Mouse (Mus musculus): Measurements from ENCODE around the gene Ccnf. TPM values are rescaled to one million over a fixed set of nuclear protein-coding genes. Genes with fewer than 3 reads are reported as not detected.

Gene Ccnf
- 95.6 and 107 TPM in 2 replicates for polyA plus RNA-seq (2014; fragmentation: Nextera tagmentation; extraction: Ambion mirVana)

DNA sequence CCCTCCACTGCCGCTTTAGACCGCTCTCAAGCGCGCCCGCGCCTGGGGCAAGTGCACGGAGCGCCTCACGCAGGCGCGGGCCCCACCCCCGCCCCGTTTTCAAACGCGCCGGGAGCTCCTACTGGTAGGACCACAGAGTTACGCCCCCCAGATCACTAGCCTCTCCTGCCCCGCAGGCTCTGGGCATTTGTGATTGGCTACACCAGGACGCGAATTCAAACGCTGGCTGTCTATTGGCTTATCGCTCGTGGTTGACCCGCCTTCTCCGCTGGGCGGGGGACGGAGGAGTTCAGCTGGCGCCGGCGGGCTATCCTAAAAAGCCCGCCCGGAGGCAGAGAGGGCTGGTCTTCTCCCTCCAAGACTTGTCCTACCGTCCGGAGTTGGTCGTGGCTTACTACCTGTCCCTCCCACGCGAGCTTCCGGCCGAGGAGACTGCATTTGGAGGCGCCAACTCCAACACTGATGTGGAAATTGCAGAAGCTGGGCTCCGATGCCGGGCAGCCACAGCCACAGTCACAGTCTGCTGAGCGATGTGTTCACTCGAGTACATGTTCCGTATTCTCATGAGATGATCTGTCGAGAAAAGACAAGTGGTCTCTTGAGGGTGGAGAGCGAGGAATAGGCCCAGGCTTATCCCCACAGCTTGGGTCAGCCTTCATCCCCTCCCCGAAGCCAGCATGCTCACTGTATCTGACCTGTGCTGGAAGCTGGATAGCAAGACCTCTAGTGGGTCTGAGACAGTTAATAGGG is at the start of gene Ccnf:
Gene Ccnf, minus strand, starts transcription at position 165 of the 750 bp plus-strand sequence.
- peak within 1 kb of the TSS; percentile 91 for H3K9ac ChIP-seq (ENCODE audit: low read depth, low read length)
- ATAC-seq (replicated peaks; ENCODE audit: low FRiP score) (peak; percentile 100), DNase-seq (ENCODE audit: low spot score) (peak; percentile 95)
- H3K27ac ChIP-seq (ENCODE audit: low read depth, low read length) = peak within 1 kb of the TSS; percentile 89
- peaks cover 22% of the 10 kb centered on the region for H3K36me3 ChIP-seq (ENCODE audit: control insufficient read depth, insufficient read depth, low read length)
- H3K4me2 ChIP-seq = peak within 1 kb of the TSS; percentile 99
- H3K4me3 ChIP-seq (ENCODE audit: low read depth, low read length) = peak within 1 kb of the TSS; percentile 79
- H3K27me3 ChIP-seq (replicated peaks; ENCODE audit: control insufficient read depth, insufficient read depth, low read length) = no peaks in the 10 kb centered on the region
- whole genome bisulfite sequencing = under 1% methylated on average over 48 of the region's 48 CpGs
- no peaks in the 10 kb centered on the region; the same call in 1 of the 2 replicates for H3K9me3 ChIP-seq (ENCODE audit: control insufficient read depth, low read length)
- H3K4me1 ChIP-seq (replicated peaks; ENCODE audit: control insufficient read depth, insufficient read depth, low read length) = peaks cover 12% of the 10 kb centered on the region

DNA sequence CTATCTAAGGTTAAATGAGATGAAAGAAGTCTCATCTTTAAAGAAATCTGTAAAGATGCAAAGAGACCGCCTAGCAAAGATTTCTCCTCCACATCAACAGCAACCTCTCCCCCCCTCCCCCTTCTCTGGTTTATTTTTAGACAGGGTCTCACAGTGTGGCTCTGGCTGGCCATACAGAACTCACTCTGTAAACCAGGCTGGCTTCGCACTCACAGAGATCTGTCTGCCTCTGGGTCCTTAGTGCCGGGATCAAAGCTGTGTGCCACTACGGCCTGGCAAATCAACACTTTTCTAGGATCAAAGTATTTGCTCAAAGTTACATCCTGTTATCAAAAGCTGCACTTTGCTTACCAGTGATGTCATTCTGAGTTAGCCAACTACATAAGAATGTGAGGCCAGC is 49.4 kb upstream of the Ccnf start:
- Histone ChIP-seq H3K4me2 (no peak overlapping the region), H3K4me1 (replicated peaks; ENCODE audit: control insufficient read depth, insufficient read depth, low read length) (no peaks in the 10 kb centered on the region), H3K9ac (ENCODE audit: low read depth, low read length) (no peak overlapping the region), H3K9me3 (ENCODE audit: control insufficient read depth, low read length) (no peaks in the 10 kb centered on the region), H3K27me3 (replicated peaks; ENCODE audit: control insufficient read depth, insufficient read depth, low read length) (no peaks in the 10 kb centered on the region), H3K36me3 (ENCODE audit: control insufficient read depth, insufficient read depth, low read length) (no peaks in the 10 kb centered on the region), H3K27ac (ENCODE audit: low read depth, low read length) (no peak overlapping the region), H3K4me3 (ENCODE audit: low read depth, low read length) (no peak overlapping the region)
- 64% methylated on average over 4 of the region's 4 CpGs for WGBS
- DNase-seq (ENCODE audit: low spot score) (no peak), ATAC-seq (replicated peaks; ENCODE audit: low FRiP score) (no peak)

DNA sequence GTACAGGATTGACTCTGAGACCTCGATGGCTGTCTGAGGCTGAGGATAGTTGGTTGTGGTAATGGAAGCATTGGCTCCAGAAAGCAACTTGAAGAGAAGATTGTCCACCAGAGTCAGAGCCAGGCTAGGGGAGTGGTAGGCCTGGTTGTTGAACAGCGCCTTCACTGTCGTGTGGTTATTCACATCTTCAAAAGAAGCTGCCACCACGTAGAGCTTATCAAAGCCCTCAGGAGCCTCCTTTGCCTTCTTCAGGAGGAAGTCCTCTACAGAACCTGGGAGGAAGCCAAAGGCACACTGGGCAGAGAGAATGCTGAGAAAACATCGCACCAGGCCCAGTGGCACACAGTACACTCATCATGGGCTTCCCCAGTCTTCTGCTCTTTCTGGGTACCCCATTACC is 38.1 kb upstream of the Ccnf start:
- H3K4me1 ChIP-seq (replicated peaks; ENCODE audit: control insufficient read depth, insufficient read depth, low read length) = no peaks in the 10 kb centered on the region
- no peak overlapping the region for H3K9ac ChIP-seq (ENCODE audit: low read depth, low read length)
- H3K27me3 ChIP-seq (replicated peaks; ENCODE audit: control insufficient read depth, insufficient read depth, low read length) = no peaks in the 10 kb centered on the region
- H3K27ac ChIP-seq (ENCODE audit: low read depth, low read length) = no peak overlapping the region
- ATAC-seq (replicated peaks; ENCODE audit: low FRiP score) (no peak), DNase-seq (ENCODE audit: low spot score) (no peak)
- no peaks in the 10 kb centered on the region for H3K9me3 ChIP-seq (ENCODE audit: control insufficient read depth, low read length)
- 63% methylated on average over 5 of the region's 5 CpGs for WGBS
- no peak overlapping the region for H3K4me3 ChIP-seq (ENCODE audit: low read depth, low read length)
- no peaks in the 10 kb centered on the region for H3K36me3 ChIP-seq (ENCODE audit: control insufficient read depth, insufficient read depth, low read length)
- H3K4me2 ChIP-seq = no peak overlapping the region

DNA sequence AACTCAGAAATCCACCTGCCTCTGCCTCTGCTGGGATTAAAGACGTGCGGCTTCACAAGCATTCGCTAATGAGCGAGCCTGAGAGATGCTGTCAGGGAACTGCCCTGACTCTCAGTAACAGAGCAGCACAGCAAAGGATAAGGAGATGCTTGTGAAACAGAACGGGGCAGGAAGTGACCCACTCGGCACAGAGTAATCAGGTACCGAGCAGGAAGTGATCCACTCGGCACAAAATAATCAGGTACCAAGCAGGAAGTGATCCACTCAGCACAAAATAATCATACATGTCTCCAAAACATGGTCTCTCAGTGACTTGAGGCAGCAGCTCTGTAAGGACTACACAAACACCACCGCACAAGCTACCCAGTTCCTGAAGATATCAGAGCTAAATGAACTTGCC is 37.2 kb upstream of the Ccnf start:
- Histone ChIP-seq H3K9me3 (ENCODE audit: control insufficient read depth, low read length) (no peaks in the 10 kb centered on the region), H3K4me2 (no peak overlapping the region), H3K4me3 (ENCODE audit: low read depth, low read length) (no peak overlapping the region), H3K9ac (ENCODE audit: low read depth, low read length) (no peak overlapping the region), H3K4me1 (replicated peaks; ENCODE audit: control insufficient read depth, insufficient read depth, low read length) (no peaks in the 10 kb centered on the region), H3K27me3 (replicated peaks; ENCODE audit: control insufficient read depth, insufficient read depth, low read length) (no peaks in the 10 kb centered on the region), H3K27ac (ENCODE audit: low read depth, low read length) (no peak overlapping the region), H3K36me3 (ENCODE audit: control insufficient read depth, insufficient read depth, low read length) (no peaks in the 10 kb centered on the region)
- DNase-seq (ENCODE audit: low spot score) (no peak), ATAC-seq (replicated peaks; ENCODE audit: low FRiP score) (no peak)
- 78% methylated on average over 9 of the region's 9 CpGs for WGBS

DNA sequence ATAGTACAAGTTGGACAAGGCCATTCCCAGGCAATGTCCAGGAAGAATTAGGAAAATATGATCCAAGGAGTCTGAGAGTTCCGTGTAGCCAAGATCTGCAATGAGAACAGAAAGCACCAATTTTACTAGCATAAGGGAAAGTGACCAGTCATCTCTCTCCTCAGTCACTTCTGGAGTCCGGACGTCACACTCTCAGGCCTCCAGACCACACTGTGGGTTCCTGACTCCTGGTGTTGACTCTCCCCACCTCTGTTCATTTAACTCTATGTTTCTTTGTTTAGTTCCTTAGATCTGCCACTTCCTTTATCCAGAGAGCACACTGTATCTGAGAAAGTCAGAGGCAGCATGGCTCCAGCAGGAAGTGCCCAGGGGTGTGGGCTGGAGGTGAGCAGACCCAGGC is 34.4 kb upstream of the Ccnf start:
- 70% methylated on average over 3 of the region's 3 CpGs for WGBS
- no peak for ATAC-seq (replicated peaks; ENCODE audit: low FRiP score)
- no peaks in the 10 kb centered on the region for H3K9me3 ChIP-seq (ENCODE audit: control insufficient read depth, low read length)
- H3K27ac ChIP-seq (ENCODE audit: low read depth, low read length) = no peak overlapping the region
- no peak overlapping the region for H3K4me3 ChIP-seq (ENCODE audit: low read depth, low read length)
- H3K4me2 ChIP-seq = no peak overlapping the region
- no peaks in the 10 kb centered on the region for H3K27me3 ChIP-seq (replicated peaks; ENCODE audit: control insufficient read depth, insufficient read depth, low read length)
- H3K36me3 ChIP-seq (ENCODE audit: control insufficient read depth, insufficient read depth, low read length) = no peaks in the 10 kb centered on the region
- no peak for DNase-seq (ENCODE audit: low spot score)
- H3K9ac ChIP-seq (ENCODE audit: low read depth, low read length) = no peak overlapping the region
- H3K4me1 ChIP-seq (replicated peaks; ENCODE audit: control insufficient read depth, insufficient read depth, low read length) = no peaks in the 10 kb centered on the region

DNA sequence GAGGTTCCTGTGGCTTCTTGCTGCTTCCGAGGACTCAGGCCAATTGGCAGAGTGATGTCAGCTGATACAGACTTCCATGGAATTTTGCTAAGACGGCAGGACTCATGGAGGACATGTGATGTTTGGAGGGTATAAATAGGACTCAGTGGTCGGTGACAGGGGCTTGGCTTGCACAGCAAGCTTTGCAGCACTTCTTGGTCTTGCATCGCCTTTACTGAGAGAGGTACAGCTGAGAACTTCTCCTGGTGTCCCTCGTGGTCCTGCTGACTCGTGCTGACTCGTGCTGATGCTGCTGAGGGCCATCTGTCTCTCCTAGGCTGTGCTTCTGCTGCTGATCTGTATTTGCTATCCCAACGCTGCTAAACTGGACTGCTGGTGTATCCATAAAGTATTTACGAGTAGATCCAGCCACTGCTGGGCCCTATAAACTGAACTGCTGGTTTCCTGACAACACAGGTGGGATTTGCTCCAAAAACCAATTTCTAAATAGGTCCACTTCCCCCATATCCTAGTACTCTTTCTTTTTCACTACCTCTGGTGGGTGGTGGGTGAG is 32.1 kb upstream of the Ccnf start:
- WGBS = 67% methylated on average over 9 of the region's 9 CpGs
- no peaks in the 10 kb centered on the region for H3K9me3 ChIP-seq (ENCODE audit: control insufficient read depth, low read length)
- H3K27me3 ChIP-seq (replicated peaks; ENCODE audit: control insufficient read depth, insufficient read depth, low read length) = no peaks in the 10 kb centered on the region
- DNase-seq (ENCODE audit: low spot score) = no peak
- ATAC-seq (replicated peaks; ENCODE audit: low FRiP score) = no peak
- H3K4me1 ChIP-seq (replicated peaks; ENCODE audit: control insufficient read depth, insufficient read depth, low read length) = no peaks in the 10 kb centered on the region
- H3K9ac ChIP-seq (ENCODE audit: low read depth, low read length) = no peak overlapping the region
- H3K36me3 ChIP-seq (ENCODE audit: control insufficient read depth, insufficient read depth, low read length) = no peaks in the 10 kb centered on the region
- H3K27ac ChIP-seq (ENCODE audit: low read depth, low read length) = no peak overlapping the region
- no peak overlapping the region for H3K4me3 ChIP-seq (ENCODE audit: low read depth, low read length)
- no peak overlapping the region for H3K4me2 ChIP-seq

DNA sequence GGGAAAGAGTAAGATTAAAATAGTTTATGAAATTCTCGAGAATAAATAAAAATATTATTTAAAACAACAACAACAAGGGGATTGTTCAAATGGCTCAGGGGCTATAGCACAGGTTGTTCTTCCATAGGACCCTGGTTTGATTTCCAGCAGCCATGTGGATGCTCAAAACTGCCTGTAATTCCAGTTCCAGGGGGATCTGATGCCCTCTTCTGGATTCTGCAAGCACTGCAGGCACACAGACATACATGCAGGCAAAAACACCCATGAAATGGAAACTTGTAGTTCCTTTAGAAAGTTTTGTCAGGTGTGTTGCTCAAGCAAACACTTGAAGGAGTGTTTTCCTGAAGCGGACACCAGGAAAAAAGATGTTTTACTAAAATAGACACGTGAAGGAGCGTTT is 31.4 kb upstream of the Ccnf start:
- Histone ChIP-seq H3K9me3 (ENCODE audit: control insufficient read depth, low read length) (no peaks in the 10 kb centered on the region), H3K27ac (ENCODE audit: low read depth, low read length) (no peak overlapping the region), H3K9ac (ENCODE audit: low read depth, low read length) (no peak overlapping the region), H3K36me3 (ENCODE audit: control insufficient read depth, insufficient read depth, low read length) (no peaks in the 10 kb centered on the region), H3K4me3 (ENCODE audit: low read depth, low read length) (no peak overlapping the region), H3K4me1 (replicated peaks; ENCODE audit: control insufficient read depth, insufficient read depth, low read length) (no peaks in the 10 kb centered on the region), H3K4me2 (no peak overlapping the region), H3K27me3 (replicated peaks; ENCODE audit: control insufficient read depth, insufficient read depth, low read length) (no peaks in the 10 kb centered on the region)
- 54% methylated on average over 4 of the region's 4 CpGs for WGBS
- no peak for ATAC-seq (replicated peaks; ENCODE audit: low FRiP score)
- no peak for DNase-seq (ENCODE audit: low spot score)

DNA sequence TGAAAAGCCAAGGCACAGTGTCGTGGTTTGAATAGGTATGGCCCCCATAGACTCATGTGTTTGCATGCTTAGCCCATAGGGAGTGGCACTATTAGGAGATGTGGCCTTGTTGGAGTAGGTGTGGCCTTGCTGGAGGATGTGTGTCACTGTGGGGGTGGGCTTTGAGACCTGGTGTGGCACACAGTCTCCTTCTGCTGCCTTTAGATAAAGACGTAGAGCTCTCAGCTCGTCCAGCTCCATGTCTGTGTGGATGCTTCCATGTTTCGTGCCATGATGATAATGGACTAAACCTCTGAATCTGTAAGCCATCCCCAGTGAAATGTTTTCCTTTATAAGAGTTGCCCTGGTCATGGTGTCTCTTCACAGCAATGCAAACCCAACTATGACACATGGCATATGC is 28.6 kb upstream of the Ccnf start:
- Histone ChIP-seq H3K4me3 (ENCODE audit: low read depth, low read length) (no peak overlapping the region), H3K27me3 (replicated peaks; ENCODE audit: control insufficient read depth, insufficient read depth, low read length) (no peaks in the 10 kb centered on the region), H3K4me1 (replicated peaks; ENCODE audit: control insufficient read depth, insufficient read depth, low read length) (no peaks in the 10 kb centered on the region), H3K27ac (ENCODE audit: low read depth, low read length) (no peak overlapping the region), H3K9me3 (ENCODE audit: control insufficient read depth, low read length) (no peaks in the 10 kb centered on the region), H3K4me2 (no peak overlapping the region), H3K36me3 (ENCODE audit: control insufficient read depth, insufficient read depth, low read length) (no peaks in the 10 kb centered on the region), H3K9ac (ENCODE audit: low read depth, low read length) (no peak overlapping the region)
- ATAC-seq (replicated peaks; ENCODE audit: low FRiP score) = no peak
- WGBS = 47% methylated on average over 4 of the region's 4 CpGs
- no peak for DNase-seq (ENCODE audit: low spot score)

DNA sequence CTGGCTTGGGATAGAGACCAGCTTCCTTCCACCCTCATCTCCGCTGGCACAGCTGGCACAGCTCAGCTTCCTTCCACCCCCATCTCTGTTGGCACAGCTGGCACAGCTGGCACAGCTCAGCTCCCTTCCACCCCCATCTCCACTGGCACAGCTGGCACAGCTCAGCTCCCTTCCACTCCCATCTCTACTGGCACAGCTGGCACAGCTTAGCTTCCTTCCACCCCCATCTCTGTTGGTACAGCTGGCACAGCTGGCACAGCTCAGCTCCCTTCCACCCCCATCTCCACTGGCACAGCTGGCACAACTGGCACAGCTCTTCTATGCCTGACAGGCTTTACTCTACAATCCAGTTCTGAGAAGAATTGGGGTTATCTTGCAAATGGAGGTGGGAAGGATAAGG is 15.8 kb upstream of the Ccnf start:
- Histone ChIP-seq H3K4me1 (replicated peaks; ENCODE audit: control insufficient read depth, insufficient read depth, low read length) (no peaks in the 10 kb centered on the region), H3K9ac (ENCODE audit: low read depth, low read length) (no peak overlapping the region)
- WGBS = 74% methylated on average over 1 of the region's 1 CpGs

More for the DNA sequence above, 15.8 kb upstream of the Ccnf start:
- Histone ChIP-seq H3K36me3 (ENCODE audit: control insufficient read depth, insufficient read depth, low read length) (no peaks in the 10 kb centered on the region), H3K27me3 (replicated peaks; ENCODE audit: control insufficient read depth, insufficient read depth, low read length) (no peaks in the 10 kb centered on the region), H3K4me2 (no peak overlapping the region), H3K4me3 (ENCODE audit: low read depth, low read length) (no peak overlapping the region), H3K9me3 (ENCODE audit: control insufficient read depth, low read length) (peaks cover 2% of the 10 kb centered on the region; the same call in 1 of the 2 replicates), H3K27ac (ENCODE audit: low read depth, low read length) (no peak overlapping the region)
- ATAC-seq (replicated peaks; ENCODE audit: low FRiP score) (no peak), DNase-seq (ENCODE audit: low spot score) (no peak)
